Mouse (Mus musculus) frontal cortex, postnatal 25 days (tissue): ENCODE results near the gene Tnks2.

Experiments
- DNase-seq, 2 experiments: peaks; one replicate each; pipeline ENCODE4 v3.0.0; 2022; ENCODE audit warnings: low spot score in 2 of 2

Gene Tnks2

DNA sequence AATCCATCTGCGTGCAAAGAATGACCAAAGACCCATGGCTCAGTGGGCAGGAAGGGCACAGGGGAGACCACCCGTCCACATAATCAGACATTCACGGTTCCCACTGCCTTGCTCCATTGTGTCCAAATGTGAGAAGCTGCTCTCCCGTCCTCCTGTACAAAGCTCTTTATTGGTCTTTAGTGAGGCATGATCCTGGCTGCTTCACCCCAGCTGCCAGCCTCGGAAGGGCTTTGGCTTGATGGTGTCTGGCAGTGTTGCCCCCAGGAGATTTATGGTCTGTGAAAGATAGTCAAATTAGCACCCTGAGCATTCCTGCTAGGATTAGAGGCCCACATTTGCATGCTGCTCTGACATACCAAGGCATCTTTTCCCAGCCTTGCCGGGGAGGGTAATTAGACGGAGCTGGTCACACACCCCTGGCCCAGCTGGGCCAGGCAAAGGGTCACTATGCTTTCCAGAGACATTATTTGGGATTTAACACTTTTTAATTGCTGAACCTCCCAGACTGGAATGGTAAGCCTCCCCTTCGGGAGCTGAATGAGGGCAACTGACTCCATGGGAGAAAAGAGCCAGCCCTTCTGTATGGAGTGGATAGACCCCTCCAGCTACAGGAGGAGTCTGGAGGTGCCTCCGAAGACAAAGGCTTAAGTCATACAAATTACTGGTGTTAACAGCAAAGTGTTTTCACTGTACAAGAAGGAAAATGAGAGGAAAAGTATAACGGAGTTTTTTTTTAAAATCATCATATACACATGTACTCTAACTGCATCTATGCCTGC is 62.9 kb downstream of the Tnks2 start:
- DNase-seq, result no peak

DNA sequence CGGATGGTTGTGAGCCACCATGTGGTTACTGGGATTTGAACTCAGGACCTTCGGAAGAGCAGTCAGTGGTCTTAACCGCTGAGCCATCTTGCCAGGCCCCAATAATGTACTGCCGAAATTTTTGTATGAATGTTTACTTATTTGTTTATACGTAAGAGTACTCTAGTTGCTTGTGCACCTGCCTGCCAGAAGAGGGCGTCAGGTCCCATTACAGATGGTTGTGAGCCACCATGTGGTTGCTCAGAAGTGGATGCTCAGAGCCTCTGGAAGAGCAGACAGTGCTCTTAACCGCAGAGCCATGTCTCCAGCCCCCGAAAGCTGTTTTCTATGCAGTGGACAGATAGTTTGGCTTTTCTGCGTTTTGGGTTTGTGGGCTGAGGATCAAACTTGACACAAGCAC is 63.7 kb downstream of the Tnks2 start:
- no peak for DNase-seq

DNA sequence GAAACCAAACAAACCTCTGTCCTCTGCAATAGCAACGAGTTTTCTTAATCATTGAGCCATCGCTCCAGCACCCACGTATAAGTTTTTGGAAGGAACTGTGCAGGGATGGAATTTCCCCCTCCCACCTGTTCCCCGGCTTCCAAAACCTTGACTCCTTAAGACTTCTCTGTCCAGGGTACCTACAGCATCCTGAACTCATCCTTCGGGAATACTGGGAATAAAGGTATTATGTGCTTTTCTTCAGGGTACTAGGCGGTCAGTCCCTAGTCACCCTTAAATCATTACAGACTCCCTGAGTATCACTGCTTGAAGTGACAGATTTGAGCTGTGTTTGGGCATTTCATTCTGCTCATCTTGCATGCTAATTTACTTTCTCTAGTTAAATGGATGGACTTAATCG is 69.3 kb downstream of the Tnks2 start:
- DNase-seq, result no peak

DNA sequence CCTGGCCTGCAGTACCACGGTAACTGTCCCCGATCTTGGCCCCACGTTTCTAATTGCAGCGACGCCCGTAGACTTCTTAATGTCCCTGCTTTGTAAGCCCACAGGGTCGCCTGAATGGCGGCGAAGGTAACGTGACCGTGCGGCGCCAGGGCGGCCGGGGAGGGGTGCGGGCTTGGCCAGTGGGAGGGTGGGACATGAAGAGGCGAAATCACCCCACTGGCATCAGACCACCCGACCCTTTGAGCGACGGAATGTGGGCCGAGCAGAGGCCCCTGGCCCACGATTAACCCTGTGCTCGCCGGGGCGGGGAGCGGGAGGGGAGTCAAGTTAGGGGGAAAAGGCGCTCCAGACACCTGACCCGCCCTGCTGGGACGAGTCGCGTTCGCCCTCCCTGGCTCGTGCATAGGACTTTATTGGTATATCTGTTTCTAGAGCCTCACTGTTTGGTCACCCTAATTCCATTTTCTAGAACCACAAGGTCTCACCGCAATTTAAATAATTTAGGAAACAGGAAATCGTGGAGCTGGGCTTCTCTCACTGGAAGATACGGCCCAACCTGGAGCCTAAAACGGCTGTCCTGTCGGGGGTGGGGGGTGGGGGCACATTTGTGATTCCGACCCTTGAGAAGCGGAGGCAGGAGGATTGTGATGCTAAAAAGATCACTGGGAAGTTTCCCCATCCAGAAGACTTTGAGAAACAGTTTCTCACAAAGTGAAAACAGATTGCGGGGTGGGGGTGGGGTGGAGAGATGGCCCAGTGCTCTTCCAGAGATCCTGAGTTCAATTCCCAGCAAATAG is 70.4 kb downstream of the Tnks2 start:
- peak; percentile 29 to 35 for DNase-seq

DNA sequence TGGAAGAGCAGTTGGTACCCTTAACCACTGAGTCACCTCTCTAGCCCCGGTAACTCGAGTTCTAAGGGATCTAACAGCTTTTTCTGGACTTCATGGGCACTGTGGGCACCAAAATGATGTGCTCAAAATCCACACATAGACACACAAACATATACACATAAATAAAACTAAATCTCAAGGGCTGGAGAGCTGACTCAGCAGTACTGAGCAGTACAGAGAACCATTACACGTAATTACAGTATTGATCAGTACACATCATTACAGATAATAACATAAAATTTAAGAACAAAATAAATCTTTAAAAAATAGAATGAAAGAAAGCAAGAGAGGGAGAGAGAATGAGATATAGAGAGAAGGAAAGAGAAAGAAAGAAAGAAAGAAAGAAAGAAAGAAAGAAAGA is 75.1 kb downstream of the Tnks2 start:
- no peak for DNase-seq

DNA sequence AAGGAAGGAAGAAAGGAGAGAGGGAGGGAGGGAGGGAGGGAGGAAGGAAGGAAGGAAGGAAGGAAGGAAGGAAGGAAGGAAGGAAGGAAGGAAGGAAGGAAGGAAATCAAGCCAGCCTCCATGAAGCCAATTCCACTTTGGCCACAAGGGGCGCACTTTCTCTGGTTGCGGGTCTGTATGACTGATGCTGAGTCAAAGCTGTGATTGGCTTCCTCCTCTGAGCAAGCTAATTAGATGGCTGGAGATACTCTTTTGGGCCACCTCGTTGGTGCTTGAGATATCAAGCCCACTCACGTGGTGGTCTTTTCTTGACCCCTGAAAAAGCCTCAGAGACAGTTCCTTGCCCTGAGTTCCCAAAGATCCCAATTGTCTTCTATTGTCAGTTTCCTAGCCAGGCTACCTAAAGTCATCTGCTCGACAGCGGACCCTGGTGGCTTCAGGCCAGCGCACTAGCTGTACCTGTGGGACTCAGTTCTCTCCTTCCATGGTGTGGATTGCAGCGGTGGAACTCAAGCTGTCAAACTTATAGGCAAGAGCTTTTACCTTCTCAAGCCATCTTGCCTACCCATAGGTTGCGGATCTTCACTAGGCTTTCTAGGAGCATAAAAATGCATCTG is 75.8 kb downstream of the Tnks2 start:
- no peak for DNase-seq

DNA sequence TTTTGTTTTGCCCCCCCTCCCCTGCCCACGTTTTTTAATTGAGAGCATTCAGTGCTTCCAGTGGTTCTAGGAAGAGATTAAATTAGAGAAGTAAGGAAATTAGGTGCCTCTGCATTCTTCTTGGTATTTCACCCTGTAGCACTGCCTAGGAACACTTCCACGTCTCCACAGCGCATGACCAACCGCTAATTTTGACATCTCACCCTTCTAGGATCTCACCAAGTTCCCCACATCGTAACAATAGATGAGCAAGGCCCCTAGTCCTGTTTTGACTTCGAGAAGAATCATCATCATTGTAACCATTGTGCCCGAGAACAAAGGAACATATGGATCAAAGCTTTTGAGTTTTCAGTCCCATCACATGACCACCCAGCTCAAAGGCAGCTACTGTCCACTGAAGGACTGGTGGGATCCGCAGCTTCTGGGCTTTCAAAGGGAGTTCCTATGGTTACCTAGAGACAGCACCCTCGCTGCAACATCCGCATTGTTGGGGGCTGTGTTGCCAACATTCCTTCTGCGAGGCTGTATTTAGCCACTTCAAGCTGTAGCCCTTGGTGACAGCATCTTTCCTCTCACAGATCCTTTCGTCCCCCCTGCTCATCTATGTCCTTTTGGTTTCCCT is 76.5 kb downstream of the Tnks2 start:
- peak in 1 of 2 experiments; percentile 34 for DNase-seq

DNA sequence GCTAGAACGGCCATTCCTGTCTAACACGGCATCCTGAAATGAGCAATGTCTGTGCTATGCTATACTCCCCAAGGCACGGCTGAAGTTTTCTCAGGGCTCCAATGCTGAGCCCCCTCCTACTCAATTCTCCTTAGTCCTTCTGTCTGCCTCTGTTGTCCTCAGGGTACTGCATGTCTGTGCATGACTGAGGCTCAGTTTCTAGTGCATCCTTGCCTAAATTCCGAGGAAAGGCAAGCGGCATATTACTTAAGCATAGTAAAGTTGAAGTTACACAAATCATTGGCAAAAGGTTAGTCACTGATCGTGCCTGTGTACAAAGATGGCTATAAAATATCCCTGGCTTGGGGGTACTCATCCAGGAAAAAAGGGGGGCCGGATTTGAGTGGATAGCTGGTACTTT is 79.0 kb downstream of the Tnks2 start:
- no peak for DNase-seq

DNA sequence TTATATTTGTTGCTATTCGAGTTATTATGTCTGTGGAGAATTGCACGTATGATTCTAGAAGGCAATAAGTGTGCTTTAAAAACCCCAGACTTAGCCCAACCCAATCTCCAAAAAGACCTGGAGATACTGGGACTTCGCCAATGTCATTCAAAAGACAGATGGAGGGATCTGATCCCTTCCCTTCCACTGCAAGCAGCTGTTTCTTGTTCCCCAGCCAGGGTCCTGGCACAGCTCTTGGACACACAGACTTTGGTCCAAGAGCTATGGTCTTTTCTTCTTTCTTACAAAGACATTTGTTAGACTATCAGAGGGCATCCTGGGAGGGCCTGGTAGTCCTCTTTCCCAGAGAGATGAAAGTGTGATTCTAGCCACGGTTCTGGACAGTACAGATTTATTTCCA is 82.2 kb downstream of the Tnks2 start:
- DNase-seq, result no peak

DNA sequence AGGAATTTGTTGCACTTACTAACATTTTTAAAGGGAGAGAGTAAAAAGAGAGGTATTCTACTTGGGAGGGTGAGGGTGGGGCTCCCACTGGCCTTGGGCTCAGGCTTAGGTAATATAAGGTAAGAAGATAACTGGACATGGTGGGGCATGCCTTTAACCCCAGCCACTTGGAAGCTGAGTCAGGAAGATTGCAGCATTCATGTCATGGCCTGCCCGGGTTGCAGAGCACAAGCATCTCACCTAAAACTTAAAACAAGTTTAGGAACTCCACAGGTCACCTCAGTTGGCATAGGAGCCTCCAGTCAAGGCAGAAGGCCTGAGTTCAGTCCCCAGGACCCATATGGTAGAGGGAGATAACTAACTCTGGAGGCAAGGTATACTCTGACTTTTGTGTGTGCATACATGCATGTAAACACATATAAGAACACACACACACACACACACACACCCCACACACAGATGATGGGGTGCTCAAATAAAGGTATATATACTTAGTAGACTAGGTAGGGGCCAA is 82.9 kb downstream of the Tnks2 start:
- DNase-seq, result no peak

DNA sequence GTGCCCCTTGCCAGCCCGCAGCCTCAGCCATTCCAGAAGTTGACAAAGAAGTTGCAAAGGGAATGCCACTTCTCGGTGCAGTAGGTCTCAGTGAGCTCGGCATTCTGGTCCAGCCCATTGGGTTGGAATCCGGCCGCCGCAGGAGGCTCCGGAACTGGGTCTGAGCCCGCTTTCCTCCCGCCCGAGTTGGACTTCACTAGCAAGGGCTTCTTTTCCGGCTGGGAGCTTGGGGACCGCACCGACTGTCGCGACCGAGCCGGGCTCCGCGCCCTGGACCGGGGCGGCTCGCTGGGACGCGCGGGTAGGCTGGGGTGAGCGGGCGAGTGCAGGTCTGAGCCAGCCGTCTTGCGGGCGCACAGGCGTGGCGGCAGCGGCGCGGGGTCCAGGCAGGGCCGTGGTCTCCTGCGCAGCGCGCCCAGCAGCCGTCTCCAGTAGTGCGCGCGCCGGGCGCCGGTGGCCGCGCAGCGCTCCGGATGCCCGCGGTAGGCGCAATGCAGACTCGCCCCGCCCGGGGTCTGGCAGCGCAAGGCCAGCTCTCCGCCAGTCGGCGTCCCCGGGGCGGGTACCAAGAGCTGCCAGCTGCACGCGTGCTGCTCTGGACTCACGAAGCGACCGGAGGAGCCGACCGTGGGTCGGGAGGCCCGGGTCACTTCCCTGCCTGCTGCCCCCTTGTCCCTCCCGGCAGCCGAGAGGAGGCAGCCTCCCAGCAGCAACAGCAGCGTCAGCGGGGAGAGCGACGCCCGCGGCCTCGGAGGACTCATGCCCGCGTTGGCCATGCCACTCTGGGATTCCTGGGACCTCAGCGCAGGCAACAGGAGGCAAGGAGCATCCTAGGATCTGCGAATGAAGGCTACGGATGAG is 84.6 kb downstream of the Tnks2 start:
- DNase-seq, result peak; percentile 57 to 58

DNA sequence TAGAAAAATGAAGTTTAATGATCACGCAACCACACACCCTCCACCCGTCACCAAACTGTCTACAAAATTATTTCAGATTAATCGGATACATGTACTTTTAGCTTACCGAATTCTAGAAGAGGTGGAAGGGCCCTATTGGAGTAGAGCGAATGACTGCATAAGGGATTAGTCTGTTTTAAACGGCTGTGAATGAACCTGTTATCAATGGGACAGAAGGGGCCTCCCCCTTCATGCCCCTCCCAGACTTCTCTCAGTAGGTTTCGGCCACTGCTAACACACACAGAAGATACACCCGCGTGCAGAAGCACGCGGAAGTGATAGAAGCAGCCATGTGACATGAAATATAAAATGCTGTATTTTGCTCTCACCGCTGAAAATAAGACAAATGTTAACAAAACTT is 85.4 kb downstream of the Tnks2 start, which contains the start of gene Fgfbp3:
Fgfbp3 (minus strand) TSS at position 150 of the 400 bp plus-strand sequence.
- DNase-seq, result no peak

DNA sequence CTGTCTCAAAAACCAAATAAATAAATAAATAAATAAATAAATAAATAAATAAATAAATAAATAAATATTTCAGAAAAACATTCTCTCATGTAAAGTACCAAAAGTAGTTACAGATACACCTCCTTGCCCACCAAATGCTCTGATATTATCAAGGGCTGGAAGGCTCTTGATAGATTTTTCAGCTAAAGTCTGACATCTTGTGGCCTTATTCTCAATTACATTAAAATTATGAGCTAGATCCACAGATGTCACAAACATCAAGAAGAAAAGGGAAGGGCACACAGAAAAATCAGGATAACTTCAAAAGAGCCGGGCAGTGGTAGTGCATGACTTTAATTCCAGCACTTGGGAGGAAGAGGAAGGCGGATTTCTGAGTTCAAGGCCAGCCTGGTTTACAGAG is 88.0 kb downstream of the Tnks2 start:
- DNase-seq, result no peak

DNA sequence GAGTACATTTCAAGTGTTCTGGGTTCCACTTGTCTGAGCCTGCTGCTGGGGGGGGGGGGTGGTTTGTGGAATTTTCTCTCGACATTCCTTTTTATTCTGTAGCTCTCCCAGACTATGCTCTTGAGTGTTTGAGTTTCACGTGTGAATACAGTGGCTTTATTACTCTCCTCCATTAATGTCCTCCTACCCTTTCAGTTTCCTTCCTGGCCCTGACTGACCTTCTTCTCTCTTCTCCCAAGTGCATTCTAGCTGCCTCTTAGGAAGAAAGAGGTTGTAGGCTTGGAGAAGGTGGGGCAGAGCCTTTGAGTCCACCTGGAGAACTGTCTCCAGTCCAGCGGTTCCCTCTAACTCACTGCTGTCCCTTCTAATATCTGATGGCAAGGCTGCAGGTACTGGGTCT is 88.9 kb downstream of the Tnks2 start:
- DNase-seq, result no peak

DNA sequence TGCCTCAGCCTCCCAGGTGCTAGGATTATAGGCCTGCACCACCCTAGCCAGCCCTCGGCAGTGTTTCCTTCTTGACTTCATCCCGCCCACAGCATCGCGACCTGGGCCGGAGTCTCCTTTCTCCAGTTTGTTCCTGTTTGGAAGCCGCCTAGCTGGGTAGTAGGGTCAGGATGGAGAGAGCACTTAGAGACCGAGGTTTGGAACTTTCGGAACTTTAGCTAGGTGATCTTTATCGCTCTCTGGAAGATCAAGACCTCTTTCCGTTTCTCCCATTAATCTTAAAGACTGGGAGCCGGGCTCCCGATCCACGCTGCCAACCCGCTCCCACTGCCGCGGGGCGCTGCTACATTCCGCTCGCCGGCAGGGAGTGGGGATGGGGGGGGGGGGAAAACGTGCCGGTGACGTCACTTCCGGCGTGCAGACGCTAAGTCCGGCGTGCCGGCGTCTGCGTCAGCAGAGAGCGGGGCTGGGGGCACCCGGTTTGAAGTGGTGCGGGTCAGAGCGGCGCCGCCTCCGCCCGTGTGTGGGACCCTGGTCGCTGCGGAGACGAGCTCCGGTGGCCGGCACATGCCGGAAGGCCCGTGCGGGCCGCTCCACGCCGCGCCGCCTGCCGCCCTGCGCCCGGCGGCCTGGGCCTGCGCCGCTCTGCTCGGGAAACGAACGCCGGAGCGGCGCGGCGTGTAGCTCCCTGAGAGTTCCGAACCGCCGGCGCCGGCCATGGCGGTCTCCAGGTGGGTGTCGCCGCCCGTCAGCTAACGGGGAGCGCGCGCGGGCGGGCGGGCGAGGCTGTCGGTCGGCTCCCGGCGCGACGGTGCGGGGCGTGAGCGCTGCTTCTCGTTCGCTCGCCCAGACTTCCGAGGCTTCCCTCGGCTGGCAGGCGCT is 91.9 kb downstream of the Tnks2 start, which contains the start of gene Btaf1:
Btaf1 (plus strand) TSS at position 409 of the 882 bp plus-strand sequence.
- peak; percentile 52 to 67 for DNase-seq

DNA sequence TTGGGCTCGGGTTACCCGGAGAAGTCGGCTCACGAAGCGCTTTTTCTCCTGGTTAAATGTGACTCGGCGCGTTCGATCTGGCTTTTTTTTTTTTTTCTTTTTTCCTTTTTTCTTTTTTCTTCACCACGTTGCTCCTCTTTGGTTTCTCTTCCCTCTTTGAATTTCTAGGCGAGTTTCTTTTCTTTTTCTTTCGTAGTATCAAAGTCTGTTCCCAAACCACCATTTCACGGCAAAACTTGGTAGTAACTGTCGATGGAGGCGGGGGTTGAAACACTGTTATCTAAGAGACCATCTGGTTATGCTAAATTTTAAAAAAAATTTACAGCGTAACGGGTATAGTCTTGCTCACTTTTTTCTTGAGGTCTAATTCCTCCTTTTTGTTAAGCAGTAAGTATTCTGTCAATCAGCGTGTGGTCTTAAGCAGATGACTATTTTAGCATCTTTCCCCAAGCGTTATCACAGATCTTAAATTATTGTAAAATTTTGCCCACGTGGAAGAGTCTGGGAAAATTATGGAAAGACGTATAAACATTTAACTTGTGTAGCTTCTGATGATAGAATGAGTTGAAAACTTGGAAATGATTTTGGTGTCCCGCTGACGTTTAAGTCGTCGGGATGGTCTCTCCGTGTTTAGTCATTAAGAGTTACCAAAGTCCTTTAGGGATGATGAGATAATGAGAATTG is 92.7 kb downstream of the Tnks2 start:
- DNase-seq, result no peak

DNA sequence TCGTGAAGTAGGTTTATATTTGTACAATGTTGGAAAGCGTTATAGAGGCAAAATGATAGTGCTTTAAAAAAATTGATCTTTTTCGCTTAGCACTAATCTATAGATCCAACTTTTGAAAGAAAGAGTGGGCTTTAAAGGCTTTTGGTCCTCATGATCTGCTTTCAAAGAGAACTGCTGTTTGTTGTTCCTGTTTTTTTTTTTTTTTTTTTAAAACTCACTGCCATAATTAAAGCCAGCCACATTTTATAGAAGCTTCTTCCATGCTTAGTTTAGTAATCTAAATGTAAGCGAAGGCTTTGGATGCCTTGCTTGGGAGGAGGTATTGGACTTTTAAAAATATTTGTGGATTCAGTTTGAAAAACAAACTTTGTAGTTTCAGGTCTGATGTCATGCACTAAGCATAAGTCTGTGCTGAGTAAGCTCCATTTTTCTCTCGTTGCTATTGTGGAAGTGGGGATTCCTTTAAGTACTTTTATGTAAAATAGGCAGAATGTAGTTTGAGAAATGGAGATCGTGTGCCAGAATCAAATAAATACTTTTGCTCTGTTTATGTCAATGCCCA is 93.8 kb downstream of the Tnks2 start:
- no peak for DNase-seq

DNA sequence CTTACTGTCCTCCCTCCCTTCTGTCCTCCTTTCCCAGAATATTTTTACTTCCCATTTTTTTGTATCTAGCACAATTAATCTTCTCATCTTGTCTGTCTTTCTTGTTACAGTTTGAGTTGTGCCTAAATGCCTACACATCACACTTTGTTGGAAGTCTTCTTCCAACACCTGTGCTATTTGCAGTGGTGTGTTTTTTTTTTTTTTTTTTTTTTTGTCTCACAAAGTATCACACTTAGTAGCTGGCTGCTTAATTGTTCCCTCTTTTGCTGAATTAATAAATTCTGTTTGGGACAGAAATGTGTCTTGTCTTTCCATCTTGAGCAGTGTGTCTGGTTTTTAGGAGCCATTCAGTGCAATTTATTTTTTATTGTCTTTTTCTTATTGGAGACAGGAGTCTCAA is 95.8 kb downstream of the Tnks2 start:
- no peak for DNase-seq

DNA sequence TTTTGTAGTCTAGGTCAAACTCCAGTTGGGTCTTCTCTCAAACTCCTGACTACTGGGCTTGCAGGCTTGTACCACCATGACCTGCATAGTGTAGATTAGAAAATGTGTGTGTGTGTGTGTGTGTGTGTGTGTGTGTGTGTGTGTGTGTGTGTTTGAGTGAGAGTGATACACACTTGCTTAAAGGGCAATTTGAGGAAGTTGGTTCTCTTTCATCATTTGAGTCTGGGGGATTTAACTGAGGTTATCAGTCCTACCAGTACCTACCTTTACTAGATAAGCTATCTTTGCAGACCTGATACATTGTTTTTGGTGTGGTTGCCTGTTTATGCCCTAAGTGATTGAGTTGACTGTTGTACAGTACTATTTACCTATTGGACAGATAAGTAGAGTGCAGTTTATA is 98.1 kb downstream of the Tnks2 start:
- no peak for DNase-seq
